In genomic region chr4:151506701-151507100, GRCm38 (mm10) we compare ENCODE assay signal across 14 mouse cellular contexts.
"Had no signal": no experiment of that assay in that cellular context is flagged by ENCODE, and none has a peak within 500 bp of the region (broad histone marks: within the 10 kb centered on the region; RNA-seq: fewer than 3 reads in every experiment).

No protein-coding gene starts in this region.

- H3K36me3 ChIP-seq: intestine, embryonic 15.5 days; limb, embryonic 10.5 days; liver, embryonic 15.5 days; neural tube, embryonic 13.5 days had no signal

- H3K9me3 ChIP-seq: intestine, embryonic 15.5 days; limb, embryonic 10.5 days; liver, embryonic 15.5 days had no signal

- H3K4me2 ChIP-seq: intestine, embryonic 15.5 days; liver, embryonic 11.5 days; liver, embryonic 15.5 days; neural tube, embryonic 13.5 days had no signal

- DNase-seq: kidney, adult 18-20 months; kidney, postnatal 10 days; kidney, postnatal 4 days; lung, adult 2 months; lung, postnatal 36 days; midbrain, embryonic 14.5 days; thymus, adult 18-20 months; thymus, postnatal 14 days had no signal

- H3K27me3 ChIP-seq: intestine, embryonic 15.5 days; liver, embryonic 15.5 days; neural tube, embryonic 13.5 days had no signal

- H3K4me3 ChIP-seq: intestine, embryonic 15.5 days; limb, embryonic 10.5 days; liver, embryonic 15.5 days; neural tube, embryonic 13.5 days had no signal

- H3K9ac ChIP-seq: intestine, embryonic 15.5 days; liver, embryonic 15.5 days; neural tube, embryonic 13.5 days had no signal

- H3K4me1 ChIP-seq: intestine, embryonic 15.5 days; liver, embryonic 15.5 days had no signal

- H3K27ac ChIP-seq: intestine, embryonic 15.5 days; limb, embryonic 10.5 days; liver, embryonic 15.5 days; neural tube, embryonic 13.5 days had no signal

- ATAC-seq: intestine, embryonic 15.5 days; lung, postnatal 0 days had no signal
